Mouse (Mus musculus): ENCODE measurements around the gene Nf1. TPM values are rescaled to one million over a fixed set of nuclear protein-coding genes. Genes with fewer than 3 reads are reported as not detected.

Gene Nf1
- total and polyA plus RNA-seq, 3 experiments = 8.5 to 30.9 (median 30.5) TPM

DNA sequence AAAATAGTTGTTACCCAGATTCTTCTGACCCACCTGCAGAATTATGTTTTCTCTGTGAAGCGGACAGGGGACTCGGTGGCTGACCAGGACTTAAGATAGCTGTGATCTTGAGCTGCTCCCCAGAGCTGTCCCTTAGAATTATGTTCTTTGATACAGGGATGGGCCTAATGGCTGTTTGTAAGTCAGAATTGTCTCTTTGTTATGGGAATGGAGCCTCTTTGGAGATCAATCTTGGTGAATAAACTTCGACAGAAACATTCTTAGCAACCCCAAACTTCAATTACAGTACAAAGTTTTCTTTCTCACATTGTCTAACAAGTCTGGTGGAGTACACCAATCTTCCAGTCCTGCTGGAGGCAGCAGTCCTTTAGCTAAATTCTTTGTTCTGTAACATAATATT lies 25.5 kb downstream of the Nf1 start:
- peaks cover 13% of the 10 kb centered on the region for H3K4me1 ChIP-seq (ENCODE audit: control insufficient read depth, insufficient read depth, low read length)
- peaks cover 14% of the 10 kb centered on the region for H3K36me3 ChIP-seq (ENCODE audit: control insufficient read depth, insufficient read depth, low read length)
- no peak for DNase-seq
- intact Hi-C loops (cut with DNase I) = no loop called here
- H3K27ac ChIP-seq = no peak overlapping the region
- H3K9ac ChIP-seq (ENCODE audit: low read depth, low read length) = no peak overlapping the region
- no peak for TF ChIP-seq POLR2A (IDR thresholded peaks at IDR 0.05; ENCODE audit: insufficient read depth, low read depth, low read length)
- TF ChIP-seq EP300 (IDR thresholded peaks at IDR 0.05; ENCODE audit: insufficient read depth, low read depth, low read length) = no peak
- no peak for TF ChIP-seq CTCF (IDR thresholded peaks at IDR 0.05)
- no peak overlapping the region for H3K4me3 ChIP-seq
- no peaks in the 10 kb centered on the region for H3K27me3 ChIP-seq (ENCODE audit: control insufficient read depth, insufficient read depth, low read length)
- peaks cover 2% of the 10 kb centered on the region for H3K79me2 ChIP-seq (replicated peaks; ENCODE audit: control insufficient read depth, insufficient read depth, low read length)
- WGBS = 86% methylated on average over 3 of the region's 3 CpGs

DNA sequence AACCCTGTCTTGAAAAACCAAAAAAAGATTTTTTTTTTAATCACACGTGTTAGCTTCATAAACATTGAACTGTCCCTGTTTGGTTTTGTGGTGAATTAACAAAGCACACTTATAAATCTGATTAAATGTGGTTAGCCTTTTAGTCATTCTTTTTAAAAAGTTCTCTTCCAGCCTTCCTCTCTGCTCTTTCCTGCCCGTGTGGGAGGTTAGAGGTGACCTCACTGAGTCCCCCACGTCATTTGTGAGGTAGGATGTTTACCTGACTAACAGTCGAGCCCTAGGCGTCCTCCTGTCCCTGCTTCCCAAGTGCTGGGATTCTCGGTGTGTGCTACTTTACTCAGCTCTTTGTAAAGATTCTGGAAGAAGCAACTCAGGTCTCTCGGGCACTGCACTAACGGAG lies 26.8 kb downstream of the Nf1 start:
- TF ChIP-seq POLR2A (IDR thresholded peaks at IDR 0.05; ENCODE audit: insufficient read depth, low read depth, low read length) (no peak), EP300 (IDR thresholded peaks at IDR 0.05; ENCODE audit: insufficient read depth, low read depth, low read length) (no peak), CTCF (IDR thresholded peaks at IDR 0.05) (no peak)
- H3K4me1 ChIP-seq (ENCODE audit: control insufficient read depth, insufficient read depth, low read length) = peaks cover 13% of the 10 kb centered on the region
- no peak for DNase-seq
- no peak overlapping the region for H3K27ac ChIP-seq
- H3K36me3 ChIP-seq (ENCODE audit: control insufficient read depth, insufficient read depth, low read length) = peaks cover 14% of the 10 kb centered on the region
- no peaks in the 10 kb centered on the region for H3K27me3 ChIP-seq (ENCODE audit: control insufficient read depth, insufficient read depth, low read length)
- H3K4me3 ChIP-seq = no peak overlapping the region
- intact Hi-C loops (cut with DNase I) = no loop called here
- peaks cover 4% of the 10 kb centered on the region for H3K79me2 ChIP-seq (replicated peaks; ENCODE audit: control insufficient read depth, insufficient read depth, low read length)
- no peak overlapping the region for H3K9ac ChIP-seq (ENCODE audit: low read depth, low read length)
- WGBS = 56% methylated on average over 8 of the region's 8 CpGs

DNA sequence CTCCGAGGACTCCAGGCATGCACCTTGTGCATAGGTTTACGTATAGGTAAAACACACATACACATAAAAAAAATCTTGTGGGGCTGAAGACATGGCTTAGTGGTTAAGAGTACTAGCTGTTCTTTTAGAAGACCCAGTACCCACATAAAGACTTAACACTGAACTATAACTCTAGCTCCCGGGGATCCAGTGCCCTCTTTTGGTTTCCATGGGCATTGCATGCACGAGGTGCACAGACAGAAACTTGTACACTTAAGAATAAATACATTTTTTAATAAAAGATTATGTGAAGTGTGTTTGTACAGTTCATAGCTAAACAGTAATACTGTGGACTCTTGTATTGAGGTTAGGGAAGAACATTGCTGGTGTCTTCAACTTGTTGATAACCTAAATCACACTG lies 33.5 kb downstream of the Nf1 start:
- no peak overlapping the region for H3K4me3 ChIP-seq

DNA sequence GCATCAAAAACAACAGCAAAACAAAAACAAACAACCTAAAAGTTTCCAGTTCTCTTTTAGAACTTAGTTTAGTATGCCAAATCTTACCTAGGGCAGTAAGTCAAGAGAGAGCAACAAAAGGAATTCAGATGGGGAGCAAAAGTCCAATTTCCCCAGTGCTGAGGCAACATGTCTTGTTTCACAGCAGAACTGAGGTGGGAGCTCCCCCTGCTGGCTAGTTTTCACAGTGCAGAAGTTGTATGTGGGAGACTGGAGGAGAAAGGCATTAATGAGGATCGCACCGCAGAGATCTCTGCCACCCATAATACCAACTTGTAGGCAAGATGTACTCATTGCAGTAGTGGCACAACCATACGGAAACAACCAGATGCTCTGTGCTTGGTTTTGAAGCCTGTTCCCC lies 58.8 kb downstream of the Nf1 start:
- H3K4me1 ChIP-seq (ENCODE audit: control insufficient read depth, insufficient read depth, low read length) = peaks cover 1% of the 10 kb centered on the region; the same call in 1 of the 2 replicates
- WGBS = 48% methylated on average over 3 of the region's 3 CpGs

More for the DNA sequence above, 33.5 kb downstream of the Nf1 start:
- DNase-seq = no peak
- WGBS = 93% methylated on average over 4 of the region's 4 CpGs
- H3K4me1 ChIP-seq (ENCODE audit: control insufficient read depth, insufficient read depth, low read length) = peaks cover under 1% of the 10 kb centered on the region; the same call in 1 of the 2 replicates
- TF ChIP-seq CTCF (IDR thresholded peaks at IDR 0.05) (peak; percentile 63), EP300 (IDR thresholded peaks at IDR 0.05; ENCODE audit: insufficient read depth, low read depth, low read length) (no peak)
- no peaks in the 10 kb centered on the region for H3K27me3 ChIP-seq (ENCODE audit: control insufficient read depth, insufficient read depth, low read length)
- no peak overlapping the region for H3K27ac ChIP-seq
- 0 out of 2 replicates have a peak, but pooled peaks cover 2% of the 10 kb centered on the region for H3K79me2 ChIP-seq (replicated peaks; ENCODE audit: control insufficient read depth, insufficient read depth, low read length)
- intact Hi-C loops (cut with DNase I) = no loop called here
- no peak overlapping the region for H3K9ac ChIP-seq (ENCODE audit: low read depth, low read length)
- 0 out of 2 replicates have a peak, but pooled peaks cover 2% of the 10 kb centered on the region for H3K36me3 ChIP-seq (ENCODE audit: control insufficient read depth, insufficient read depth, low read length)

DNA sequence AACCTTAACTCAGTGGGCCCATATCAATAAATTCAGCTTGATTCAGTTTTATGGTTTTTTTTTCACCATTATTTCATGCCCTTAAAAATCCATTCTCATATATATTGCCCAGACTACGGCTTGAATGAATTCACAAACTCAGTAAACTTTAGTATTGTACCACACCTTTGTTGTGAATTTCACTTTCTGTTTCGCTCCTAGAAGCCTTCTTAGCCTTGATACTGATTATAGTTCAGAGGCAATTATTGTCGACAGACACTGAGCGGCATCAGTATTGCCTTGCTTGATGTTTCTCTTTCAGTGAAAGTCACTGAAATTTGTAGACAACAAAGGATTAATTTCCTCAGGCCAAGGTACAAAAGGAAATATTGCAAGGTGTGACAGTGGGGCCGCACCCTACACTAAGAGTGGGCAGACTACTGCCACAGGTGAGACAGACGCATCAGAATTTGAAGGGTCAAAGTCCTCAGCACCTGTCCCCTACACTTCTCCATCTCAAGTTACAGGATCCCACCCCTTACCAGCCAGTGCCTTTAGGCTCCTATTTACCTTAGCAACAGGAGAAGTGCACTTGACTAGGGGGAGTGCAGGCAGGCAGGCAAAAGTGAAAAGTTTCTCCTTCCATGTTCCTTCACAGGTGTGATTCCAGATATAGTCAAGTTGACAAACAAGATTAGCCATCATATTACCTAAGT lies 64.3 kb downstream of the Nf1 start:
- Histone ChIP-seq H3K9ac (ENCODE audit: low read depth, low read length) (no peak overlapping the region), H3K4me1 (ENCODE audit: control insufficient read depth, insufficient read depth, low read length) (no peaks in the 10 kb centered on the region), H3K36me3 (ENCODE audit: control insufficient read depth, insufficient read depth, low read length) (no peaks in the 10 kb centered on the region; the same call in none of the 2 replicates), H3K27me3 (ENCODE audit: control insufficient read depth, insufficient read depth, low read length) (no peaks in the 10 kb centered on the region), H3K27ac (no peak overlapping the region), H3K4me3 (no peak overlapping the region), H3K79me2 (replicated peaks; ENCODE audit: control insufficient read depth, insufficient read depth, low read length) (no peaks in the 10 kb centered on the region)
- WGBS = 92% methylated on average over 6 of the region's 6 CpGs
- TF ChIP-seq POLR2A (IDR thresholded peaks at IDR 0.05; ENCODE audit: insufficient read depth, low read depth, low read length) (no peak), EP300 (IDR thresholded peaks at IDR 0.05; ENCODE audit: insufficient read depth, low read depth, low read length) (no peak), CTCF (IDR thresholded peaks at IDR 0.05) (no peak)
- intact Hi-C loops (cut with DNase I) = no loop called here
- DNase-seq = no peak

More for the DNA sequence above, 58.8 kb downstream of the Nf1 start:
- peak; percentile 77 to 91 for DNase-seq
- Histone ChIP-seq H3K27ac (no peak overlapping the region), H3K9ac (ENCODE audit: low read depth, low read length) (no peak overlapping the region), H3K27me3 (ENCODE audit: control insufficient read depth, insufficient read depth, low read length) (no peaks in the 10 kb centered on the region), H3K36me3 (ENCODE audit: control insufficient read depth, insufficient read depth, low read length) (no peaks in the 10 kb centered on the region), H3K79me2 (replicated peaks; ENCODE audit: control insufficient read depth, insufficient read depth, low read length) (no peaks in the 10 kb centered on the region), H3K4me3 (no peak overlapping the region)
- TF ChIP-seq POLR2A (IDR thresholded peaks at IDR 0.05; ENCODE audit: insufficient read depth, low read depth, low read length) (no peak), EP300 (IDR thresholded peaks at IDR 0.05; ENCODE audit: insufficient read depth, low read depth, low read length) (peak; percentile 84)
- intact Hi-C loops (cut with DNase I) = loop anchor here (1.0 to 10.0 kb wide), 5 partner anchors 61 to 434 kb away; partner anchors contain the start of genes Gm9964 and Nf1

DNA sequence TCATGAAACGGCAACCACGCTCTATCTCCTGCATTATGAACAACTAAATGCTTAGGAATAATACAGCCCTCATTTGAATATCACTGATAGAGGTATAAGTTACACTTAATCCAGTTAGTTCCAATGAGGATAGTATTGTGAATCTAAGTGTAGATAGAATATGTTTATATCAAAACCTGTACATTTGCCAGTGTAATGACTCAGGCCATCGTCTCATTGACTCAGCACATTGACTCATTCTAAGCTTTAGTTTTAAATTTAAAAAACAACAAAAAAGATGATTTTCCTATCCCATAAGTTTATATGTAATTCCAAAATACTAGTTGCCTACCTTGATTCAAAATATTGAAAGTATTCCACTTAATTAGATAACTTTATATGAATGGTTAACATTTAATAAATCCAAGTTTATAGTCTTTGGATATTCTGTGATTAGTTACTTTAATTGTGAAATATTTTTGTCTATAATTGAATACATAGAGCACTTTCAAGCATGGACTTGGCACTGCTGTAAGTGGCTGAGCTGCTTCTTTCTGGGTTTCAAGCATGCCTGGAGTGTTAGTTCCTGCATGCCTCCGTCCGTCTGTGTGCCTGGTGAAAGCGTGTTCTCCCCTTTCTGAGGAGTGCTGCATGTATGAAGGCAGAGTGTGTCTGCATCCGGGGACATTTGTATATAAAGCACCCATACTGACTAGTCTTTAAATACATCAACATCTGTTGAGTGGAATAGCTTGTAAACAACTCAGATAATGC lies 74.4 kb downstream of the Nf1 start:
- Histone ChIP-seq H3K27me3 (ENCODE audit: control insufficient read depth, insufficient read depth, low read length) (no peaks in the 10 kb centered on the region), H3K27ac (no peak overlapping the region), H3K36me3 (ENCODE audit: control insufficient read depth, insufficient read depth, low read length) (peaks cover 5% of the 10 kb centered on the region), H3K9ac (ENCODE audit: low read depth, low read length) (no peak overlapping the region), H3K4me1 (ENCODE audit: control insufficient read depth, insufficient read depth, low read length) (peaks cover 2% of the 10 kb centered on the region; the same call in 1 of the 2 replicates), H3K79me2 (replicated peaks; ENCODE audit: control insufficient read depth, insufficient read depth, low read length) (no peaks in the 10 kb centered on the region), H3K4me3 (no peak overlapping the region)
- TF ChIP-seq CTCF (IDR thresholded peaks at IDR 0.05) = no peak
- TF ChIP-seq POLR2A (IDR thresholded peaks at IDR 0.05; ENCODE audit: insufficient read depth, low read depth, low read length) = no peak
- no peak for TF ChIP-seq EP300 (IDR thresholded peaks at IDR 0.05; ENCODE audit: insufficient read depth, low read depth, low read length)
- no peak for DNase-seq
- intact Hi-C loops (cut with DNase I) = no loop called here
- WGBS = 91% methylated on average over 7 of the region's 7 CpGs

Measured in heart, adult 2 months (tissue).